Mouse (Mus musculus) CH12.LX (cell line): ENCODE results near the gene Gm37240.

ENCODE experiments used
- CHD2 ChIP-seq: IDR thresholded peaks from 2 replicates; pipeline ENCODE4 v1.6.1; 2011; ENCODE audit warnings: low read length, improper control_type of control experiment
- GABPA ChIP-seq: IDR thresholded peaks from 2 replicates; pipeline ENCODE4 v1.6.1; 2012; ENCODE audit warnings: low read depth, low read length, improper control_type of control experiment, inconsistent platforms; ENCODE audit not compliant: insufficient replicate concordance
- POLR2A ChIP-seq: IDR thresholded peaks from 2 replicates; pipeline ENCODE4 v1.6.1; 2011; ENCODE audit warnings: low read depth, mild to moderate bottlenecking, improper control_type of control experiment, low read length
- RAD21 ChIP-seq: IDR thresholded peaks from 2 replicates; pipeline ENCODE4 v1.6.1; 2011; ENCODE audit warnings: low read depth, mild to moderate bottlenecking, low read length, improper control_type of control experiment, moderate library complexity

DNA sequence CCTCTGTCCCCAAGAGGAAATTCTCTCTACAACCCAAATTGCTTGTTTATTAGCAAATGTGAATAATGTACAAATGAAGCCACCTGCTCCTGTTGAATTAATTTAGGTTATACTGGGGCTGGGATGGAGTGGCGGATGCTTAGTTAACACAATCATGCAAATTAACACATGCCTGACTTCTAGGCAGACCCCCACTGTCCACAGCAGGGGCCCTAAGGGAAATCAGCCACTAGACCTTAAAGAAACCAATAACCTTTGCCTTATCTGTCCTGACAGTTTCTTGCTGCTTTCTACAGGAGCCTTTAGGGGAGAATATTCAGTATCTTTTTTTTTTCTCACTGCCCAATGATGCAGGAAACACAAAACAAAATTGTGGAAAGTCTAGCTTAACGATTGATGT lies 748.9 kb downstream of the Gm37240 start:
- TF ChIP-seq CHD2: no peak
- TF ChIP-seq RAD21: no peak
- no peak for TF ChIP-seq POLR2A
- no peak for TF ChIP-seq GABPA
